Mouse (Mus musculus) gastrocnemius, postnatal 14 days (tissue): ENCODE results near the gene Ctsl. TPM values are rescaled to one million over a fixed set of nuclear protein-coding genes. Genes with fewer than 3 reads are reported as not detected.
A peak's percentile ranks its signal among the peaks of the same experiment; 100 is the strongest.

Experiments used
- DNase-seq: peaks from one replicate; pipeline ENCODE4 v3.0.0; 2021; ENCODE audit warnings: mixed read lengths
- intact Hi-C: fragments of 180-260 bp; cut with DNase I; formaldehyde crosslinking; loops from one replicate; pipeline ENCODE4 v1.15.1; 2025; ENCODE audit warnings: low total_unique reads
- total RNA-seq, 2 experiments: library from RNA; stranded (reverse); gene quantifications; 2 replicates each; pipeline ENCODE4 v1.2.3; 2021

Ctsl gene
- total RNA-seq, 2 experiments from 2014 or later, result 132 to 141 TPM

- DNase-seq, result no peak
- intact Hi-C loops, result no loop called here
Measured at GRCm38 (mm10) chr13:64320334-64320733, 50.4 kb downstream of the Ctsl start.

- no peak for DNase-seq
- intact Hi-C loops, result loop anchor here (10.0 kb wide), 1 partner anchor 45 kb away; no protein-coding TSS in a partner anchor
Measured at GRCm38 (mm10) chr13:64319782-64320181, 50.9 kb downstream of the Ctsl start.

- intact Hi-C loops, result loop anchor here (10.0 kb wide), 1 partner anchor 46 kb away; no protein-coding TSS in a partner anchor
- DNase-seq, result peak; percentile 56
Measured at GRCm38 (mm10) chr13:64318355-64318754, 52.3 kb downstream of the Ctsl start.

DNA sequence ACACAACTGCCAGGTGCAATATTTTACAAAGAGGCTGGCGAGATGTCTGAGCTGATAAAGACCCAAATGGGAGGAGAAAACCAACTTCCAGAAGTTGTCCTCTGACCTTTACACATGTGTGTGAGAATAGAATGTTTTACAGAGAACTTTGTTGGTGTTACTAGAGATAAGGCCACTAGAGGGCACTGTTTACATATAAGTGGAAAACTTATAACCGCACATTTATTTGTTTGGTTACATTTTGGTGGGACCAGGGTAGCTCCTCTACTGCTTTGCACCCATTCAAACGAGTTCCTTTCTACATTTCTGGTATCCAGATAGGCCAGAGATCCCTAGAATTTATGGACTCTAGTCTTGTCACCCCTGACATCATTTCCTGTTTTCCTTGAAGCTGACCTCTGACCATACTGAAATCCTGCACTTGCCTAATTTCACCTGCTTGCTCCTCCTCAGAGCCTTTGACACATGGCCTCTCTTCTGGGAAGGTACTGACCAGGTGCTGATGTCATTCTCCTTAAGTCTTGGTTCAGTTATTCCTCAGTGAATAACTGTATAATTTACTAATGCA is 55.1 kb downstream of the Ctsl start:
- DNase-seq, result no peak
- intact Hi-C loops, result loop anchor here (10.0 kb wide), 1 partner anchor 49 kb away; no protein-coding TSS in a partner anchor

GRCm38 (mm10) chr13:64314041-64314440 is 56.6 kb downstream of the Ctsl start:
- intact Hi-C loops, result loop anchor here (10.0 kb wide), 1 partner anchor 51 kb away; no protein-coding TSS in a partner anchor
- no peak for DNase-seq

DNA sequence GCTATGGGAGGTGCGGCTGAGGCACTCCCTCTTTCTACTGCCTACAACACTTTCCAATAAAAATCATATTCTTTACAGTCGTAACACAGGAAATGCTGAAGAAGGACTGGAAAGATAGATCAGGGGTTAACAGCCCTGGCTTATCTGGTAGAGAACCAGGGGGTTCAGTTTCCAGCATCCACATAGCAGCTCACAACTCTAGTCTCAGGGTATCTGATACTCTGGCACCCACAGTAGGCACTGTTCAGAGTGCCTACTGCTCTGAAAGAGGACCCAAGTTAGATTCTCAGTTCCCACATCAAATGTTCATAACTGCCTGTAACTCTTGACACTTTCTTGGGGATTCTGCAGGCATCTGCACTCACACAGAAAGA is 57.8 kb downstream of the Ctsl start:
- DNase-seq, result no peak
- intact Hi-C loops, result loop anchor here (10.0 kb wide), 1 partner anchor 52 kb away; no protein-coding TSS in a partner anchor

DNA sequence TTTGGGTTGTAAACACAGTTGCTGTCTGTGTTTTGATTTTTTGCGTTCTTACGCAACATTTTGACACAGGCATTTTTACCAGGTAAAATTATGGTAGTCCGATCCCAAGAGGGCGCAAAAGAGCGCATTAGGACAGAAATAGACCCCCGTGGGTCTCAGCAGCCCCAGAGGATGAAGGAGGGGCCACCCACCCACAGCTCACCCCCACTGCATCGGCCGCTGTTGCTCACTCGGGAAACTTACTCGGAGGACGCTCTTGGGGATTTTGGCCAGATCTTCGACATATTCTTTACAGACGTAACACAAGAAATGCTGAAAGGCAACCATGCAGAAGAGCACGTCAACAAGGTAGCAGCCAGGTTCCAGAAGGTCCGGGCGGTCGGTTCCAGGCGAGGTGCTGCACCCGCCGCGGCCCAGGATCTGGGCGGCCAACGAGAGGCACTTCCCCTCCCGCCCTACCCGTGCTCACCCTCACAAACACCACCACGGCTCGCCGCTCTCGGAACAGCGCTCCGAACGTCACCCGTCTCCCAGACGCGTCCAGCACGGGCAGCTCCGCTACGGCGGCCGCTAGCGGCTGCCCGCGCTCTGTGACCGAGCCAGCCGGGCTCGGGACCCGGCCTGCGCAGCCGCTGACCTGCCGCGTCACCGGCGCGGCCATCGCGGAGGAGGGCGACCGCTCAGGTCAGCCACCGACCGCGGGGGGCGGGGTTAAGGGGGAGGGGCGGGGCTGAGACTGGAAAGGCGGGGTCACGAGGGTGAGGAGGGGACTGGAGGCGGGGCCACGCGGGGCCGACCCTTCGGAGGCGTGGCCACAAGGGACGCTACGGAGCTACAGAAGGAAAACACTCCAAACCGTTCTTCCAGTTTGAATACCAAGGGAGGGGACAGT is 58.4 kb downstream of the Ctsl start, which contains the start of gene Aaed1:
Gene Aaed1 (minus strand): TSS at position 687 of the 892 bp plus-strand sequence.
- intact Hi-C loops, result loop anchor here (10.0 kb wide), 1 partner anchor 53 kb away; no protein-coding TSS in a partner anchor
- DNase-seq, result peak; percentile 94

DNA sequence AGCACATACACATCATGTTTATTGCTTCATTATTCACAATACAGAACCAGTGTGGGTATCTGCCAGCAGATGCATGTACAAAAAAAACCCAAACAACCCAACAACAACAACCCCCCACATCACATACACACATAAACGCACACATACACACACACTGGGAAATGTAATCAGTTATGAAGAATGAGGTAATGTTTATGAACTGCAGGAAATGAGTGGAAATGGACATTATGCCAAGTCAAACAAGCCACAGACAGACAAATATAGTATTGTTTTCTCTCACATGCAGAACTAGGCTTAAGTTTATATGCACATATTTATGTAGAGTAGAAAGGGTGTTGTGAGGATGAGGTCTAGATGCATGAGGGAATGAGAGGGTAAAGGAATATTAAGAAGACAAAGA is 59.4 kb downstream of the Ctsl start:
- intact Hi-C loops, result loop anchor here (10.0 kb wide), 1 partner anchor 54 kb away; no protein-coding TSS in a partner anchor
- no peak for DNase-seq

DNA sequence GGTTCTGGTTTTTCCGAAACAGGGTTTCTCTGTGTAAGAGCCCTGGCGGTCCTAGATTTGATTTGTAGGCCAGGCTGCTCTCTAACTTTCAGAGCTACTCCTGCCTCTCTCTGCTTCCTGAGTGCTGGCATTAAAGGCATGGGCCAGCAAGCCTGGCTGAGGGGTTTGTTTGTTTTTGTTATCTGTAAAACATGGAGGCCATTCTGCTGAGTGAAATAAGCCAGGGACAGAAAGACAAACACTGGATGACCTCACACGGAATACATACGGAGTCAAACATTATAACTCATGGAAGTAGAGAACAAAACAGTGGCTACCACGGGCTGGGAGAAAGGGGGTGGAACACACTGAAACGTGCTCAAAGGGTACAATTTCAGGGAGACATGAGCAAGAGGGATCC is 60.1 kb downstream of the Ctsl start:
- intact Hi-C loops, result loop anchor here (10.0 kb wide), 1 partner anchor 54 kb away; no protein-coding TSS in a partner anchor
- no peak for DNase-seq

- DNase-seq, result no peak
- intact Hi-C loops, result loop anchor here (10.0 kb wide), 2 partner anchors 55 to 125 kb away; no protein-coding TSS in a partner anchor
Measured at GRCm38 (mm10) chr13:64309842-64310241, 60.8 kb downstream of the Ctsl start.

Other genes starting within 250 kb of the Ctsl start
- gene Slc35d2, start 241.5 kb downstream of the Ctsl start, total RNA-seq, result 1 to 10 TPM; 1.5 to 1.6 TPM
- gene Zfp367, start 217.7 kb downstream of the Ctsl start, total RNA-seq, result 10 to 100 TPM; 10.9 to 12.9 TPM
- 10 to 100 TPM; 19.6 to 24.4 TPM for gene Habp4, start 209.1 kb downstream of the Ctsl start, total RNA-seq
- gene Cdc14b, start 95.6 kb downstream of the Ctsl start, total RNA-seq, result 1 to 10 TPM; 4.0 to 4.4 TPM
- gene Aaed1, start 58.2 kb downstream of the Ctsl start, total RNA-seq, result 10 to 100 TPM; 27.8 to 31.9 TPM
- 1 to 10 TPM; 2.5 to 3.1 TPM for gene Cdk20, start 61.4 kb upstream of the Ctsl start, total RNA-seq
- under 1 TPM in 1 of 2 experiments, not detected in 1; 0.20 TPM for gene Fam240b, start 126.9 kb upstream of the Ctsl start, total RNA-seq